Mouse (Mus musculus) kidney, embryonic 16.5 days (tissue): Measurements from ENCODE around the gene Arhgef28. TPM values are rescaled to one million over a fixed set of nuclear protein-coding genes. Genes with fewer than 3 reads are reported as not detected.

Experiments
- ATAC-seq: fragments of 200-750 bp; cut with Nextera tagmentation; 2 replicates; pipeline ENCODE4 v1.8.0; 2017; ENCODE audit warnings: moderate TSS enrichment; ENCODE audit not compliant: low FRiP score, low TSS enrichment
- H3K27ac ChIP-seq: fragments of 300-500 bp; sonication (generic); 2 replicates; pipeline ENCODE4 v1.5.1; 2014; ENCODE audit warnings: low read length
- H3K27me3 ChIP-seq: fragments of 300-500 bp; sonication (generic); 2 replicates; pipeline ENCODE4 v1.6.1; 2014; ENCODE audit warnings: low read length, control low read depth, mixed read lengths; ENCODE audit not compliant: insufficient read depth
- H3K36me3 ChIP-seq: fragments of 300-500 bp; sonication (generic); 2 replicates; pipeline ENCODE4 v1.6.1; 2014; ENCODE audit warnings: low read length, control low read depth, mixed read lengths; ENCODE audit not compliant: insufficient read depth
- H3K4me1 ChIP-seq: fragments of 300-500 bp; sonication (generic); 2 replicates; pipeline ENCODE4 v1.6.1; 2014; ENCODE audit warnings: low read length, control low read depth, mixed read lengths; ENCODE audit not compliant: insufficient read depth
- H3K4me2 ChIP-seq: fragments of 300-500 bp; sonication (generic); replicated peaks from 2 replicates; pipeline ENCODE4 v1.6.1; 2014; ENCODE audit warnings: low read depth, low read length
- H3K4me3 ChIP-seq: fragments of 300-500 bp; sonication (generic); 2 replicates; pipeline ENCODE4 v1.5.1; 2014; ENCODE audit warnings: mild to moderate bottlenecking, low read length
- H3K9ac ChIP-seq: fragments of 300-500 bp; sonication (generic); replicated peaks from 2 replicates; pipeline ENCODE4 v1.6.1; 2014; ENCODE audit warnings: low read length
- H3K9me3 ChIP-seq: fragments of 300-500 bp; sonication (generic); 2 replicates; pipeline ENCODE4 v1.6.1; 2016; ENCODE audit warnings: low read length, control low read depth
- WGBS: fragments of 180-500 bp; shearing (Covaris S2); extraction: QIAGEN DNeasy Blood & Tissue Kit; methylation state at CpG from one replicate; pipeline ENCODE4 v1.1.7; 2014; 5-methylcytosine and 5-hydroxymethylcytosine counted together
- polyA plus RNA-seq: library from polyadenylated mRNA; unstranded; fragments of >200 nt; fragmentation: Nextera tagmentation; extraction: Ambion mirVana; gene quantifications from 2 replicates; pipeline ENCODE4 v1.2.1, GENCODE M21; 2015

The Arhgef28 gene
- polyA plus RNA-seq, 1 experiment from 2014 or later: 45.1 TPM

- Histone ChIP-seq H3K9me3 (no peaks in the 10 kb centered on the region), H3K4me1 (no peaks in the 10 kb centered on the region), H3K36me3 (peaks cover 11% of the 10 kb centered on the region; the same call in 1 of the 2 replicates), H3K4me2 (no peak overlapping the region), H3K27me3 (no peaks in the 10 kb centered on the region), H3K27ac (no peak overlapping the region), H3K4me3 (no peak overlapping the region), H3K9ac (no peak overlapping the region)
- 17% methylated on average over 7 of the region's 7 CpGs for WGBS
- no peak for ATAC-seq
Observed at GRCm38 (mm10) chr13:97937919-97938318, 268.3 kb downstream of the Arhgef28 start.

GRCm38 (mm10) chr13:97928135-97928497 is 278.1 kb downstream of the Arhgef28 start:
- no peak overlapping the region for H3K4me3 ChIP-seq
- WGBS: 5% methylated on average over 8 of the region's 8 CpGs

GRCm38 (mm10) chr13:97927376-97928134 is 278.7 kb downstream of the Arhgef28 start:
- H3K9ac ChIP-seq: no peak overlapping the region
- H3K9me3 ChIP-seq: no peaks in the 10 kb centered on the region
- H3K4me2 ChIP-seq: peak overlapping the region; percentile 30
- H3K36me3 ChIP-seq: peaks cover 17% of the 10 kb centered on the region; the same call in 1 of the 2 replicates
- no peak overlapping the region for H3K4me3 ChIP-seq
- WGBS: 7% methylated on average over 14 of the region's 14 CpGs
- peaks cover 28% of the 10 kb centered on the region for H3K4me1 ChIP-seq
- ATAC-seq: no peak
- H3K27ac ChIP-seq: peak overlapping the region; percentile 76
- H3K27me3 ChIP-seq: no peaks in the 10 kb centered on the region

More at GRCm38 (mm10) chr13:97928135-97928497, 278.1 kb downstream of the Arhgef28 start:
- peak overlapping the region; percentile 74 for H3K27ac ChIP-seq
- ATAC-seq: peak; percentile 80
- peaks cover 14% of the 10 kb centered on the region; the same call in 1 of the 2 replicates for H3K36me3 ChIP-seq
- peak overlapping the region; percentile 30 for H3K4me2 ChIP-seq
- no peak overlapping the region for H3K9ac ChIP-seq
- H3K27me3 ChIP-seq: no peaks in the 10 kb centered on the region
- H3K4me1 ChIP-seq: peaks cover 28% of the 10 kb centered on the region
- no peaks in the 10 kb centered on the region for H3K9me3 ChIP-seq

- Histone ChIP-seq H3K9ac (no peak overlapping the region), H3K27ac (0 out of 2 replicates have a peak overlapping the region, but pooled peaks have one; percentile 30), H3K4me2 (no peak overlapping the region), H3K9me3 (no peaks in the 10 kb centered on the region), H3K4me3 (no peak overlapping the region), H3K36me3 (peaks cover 12% of the 10 kb centered on the region; the same call in 1 of the 2 replicates), H3K4me1 (peaks cover 28% of the 10 kb centered on the region), H3K27me3 (no peaks in the 10 kb centered on the region)
- WGBS: 65% methylated on average over 10 of the region's 10 CpGs
- ATAC-seq: no peak
Observed at GRCm38 (mm10) chr13:97926371-97926770, 279.9 kb downstream of the Arhgef28 start.

GRCm38 (mm10) chr13:97923009-97923408 is 283.2 kb downstream of the Arhgef28 start:
- Histone ChIP-seq H3K27me3 (no peaks in the 10 kb centered on the region), H3K4me1 (peaks cover 22% of the 10 kb centered on the region), H3K9ac (no peak overlapping the region), H3K4me2 (no peak overlapping the region), H3K36me3 (peaks cover 4% of the 10 kb centered on the region; the same call in 1 of the 2 replicates), H3K4me3 (no peak overlapping the region), H3K9me3 (no peaks in the 10 kb centered on the region), H3K27ac (no peak overlapping the region)
- ATAC-seq: no peak
- 95% methylated on average over 5 of the region's 5 CpGs for WGBS

- no peak overlapping the region for H3K4me2 ChIP-seq
Observed at GRCm38 (mm10) chr13:97919590-97919989, 286.6 kb downstream of the Arhgef28 start.

GRCm38 (mm10) chr13:97918117-97918900 is 287.9 kb downstream of the Arhgef28 start:
- ATAC-seq: no peak
- no peak overlapping the region for H3K4me2 ChIP-seq
- no peaks in the 10 kb centered on the region for H3K27me3 ChIP-seq
- no peak overlapping the region for H3K9ac ChIP-seq
- H3K4me3 ChIP-seq: no peak overlapping the region
- WGBS: 47% methylated on average over 12 of the region's 12 CpGs
- peaks cover 4% of the 10 kb centered on the region; the same call in 1 of the 2 replicates for H3K36me3 ChIP-seq
- peaks cover 8% of the 10 kb centered on the region; the same call in 1 of the 2 replicates for H3K4me1 ChIP-seq
- H3K27ac ChIP-seq: no peak overlapping the region
- no peaks in the 10 kb centered on the region for H3K9me3 ChIP-seq

More at GRCm38 (mm10) chr13:97919590-97919989, 286.6 kb downstream of the Arhgef28 start:
- H3K36me3 ChIP-seq: peaks cover 4% of the 10 kb centered on the region; the same call in 1 of the 2 replicates
- no peak for ATAC-seq
- H3K4me3 ChIP-seq: no peak overlapping the region
- WGBS: 34% methylated on average over 8 of the region's 8 CpGs
- no peak overlapping the region for H3K9ac ChIP-seq
- H3K9me3 ChIP-seq: no peaks in the 10 kb centered on the region
- H3K27me3 ChIP-seq: no peaks in the 10 kb centered on the region
- no peak overlapping the region for H3K27ac ChIP-seq
- H3K4me1 ChIP-seq: peaks cover 8% of the 10 kb centered on the region; the same call in 1 of the 2 replicates

- H3K4me3 ChIP-seq: no peak overlapping the region
- H3K27me3 ChIP-seq: no peaks in the 10 kb centered on the region
- peaks cover 12% of the 10 kb centered on the region for H3K4me1 ChIP-seq
- WGBS: 4% methylated on average over 10 of the region's 10 CpGs
- H3K9me3 ChIP-seq: no peaks in the 10 kb centered on the region
- peak overlapping the region; percentile 87 for H3K27ac ChIP-seq
- H3K9ac ChIP-seq: no peak overlapping the region
- ATAC-seq: peak; percentile 85
- no peaks in the 10 kb centered on the region for H3K36me3 ChIP-seq
- H3K4me2 ChIP-seq: peak overlapping the region; percentile 25
Observed at GRCm38 (mm10) chr13:97911013-97911412, 295.2 kb downstream of the Arhgef28 start.

GRCm38 (mm10) chr13:97902821-97903220 is 303.4 kb downstream of the Arhgef28 start:
- no peak overlapping the region for H3K9ac ChIP-seq
- H3K9me3 ChIP-seq: no peaks in the 10 kb centered on the region
- no peak overlapping the region for H3K4me2 ChIP-seq
- no peak overlapping the region for H3K4me3 ChIP-seq
- H3K36me3 ChIP-seq: peaks cover 3% of the 10 kb centered on the region; the same call in 1 of the 2 replicates
- WGBS: 85% methylated on average over 8 of the region's 8 CpGs
- H3K27me3 ChIP-seq: no peaks in the 10 kb centered on the region
- no peak for ATAC-seq
- no peaks in the 10 kb centered on the region for H3K4me1 ChIP-seq
- H3K27ac ChIP-seq: no peak overlapping the region
